ENCODE assay signal across 25 mouse cellular contexts in the genomic region with DNA sequence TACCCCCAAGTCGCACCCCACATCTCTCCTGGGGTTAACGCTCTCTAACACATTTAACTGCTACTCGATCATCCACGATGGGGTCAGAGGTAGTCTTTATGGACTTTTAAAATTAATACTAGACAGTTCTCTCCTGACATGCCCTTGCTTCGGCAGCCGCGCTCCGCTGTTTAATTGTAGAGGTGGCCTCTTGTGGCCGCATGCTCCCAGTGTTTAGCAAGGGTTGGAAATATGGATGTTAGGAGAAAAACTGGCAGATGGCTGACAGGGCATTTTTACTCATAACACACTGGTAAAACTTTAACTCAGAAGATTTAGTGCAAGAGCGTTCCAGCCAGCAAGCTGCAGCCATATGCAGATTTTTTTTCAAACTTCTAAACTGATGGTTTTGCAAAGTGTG.
DNase-seq lines count a peak whose midpoint lies in the region; ATAC-seq and TF ChIP-seq lines count a peak whose summit lies in the region.
"Had no signal": no experiment of that assay in that cellular context is flagged by ENCODE, and none has a peak within 500 bp of the region (broad histone marks: within the 10 kb centered on the region; RNA-seq: fewer than 3 reads in every experiment).

No protein-coding gene starts in this region.

- H3K9me3 ChIP-seq in hindbrain, postnatal 0 days (ENCODE audit: low read length): no peaks in the 10 kb centered on the region
- H3K9me3 ChIP-seq in hindbrain, embryonic 10.5 days: no peaks in the 10 kb centered on the region
- no peaks in the 10 kb centered on the region for H3K9me3 ChIP-seq in lung, embryonic 14.5 days (ENCODE audit: low read depth, low read length)
- H3K9me3 ChIP-seq in intestine, embryonic 16.5 days (ENCODE audit: control insufficient read depth, low read length): no peaks in the 10 kb centered on the region
- H3K9me3 ChIP-seq in stomach, embryonic 15.5 days: no peaks in the 10 kb centered on the region
- H3K9me3 ChIP-seq: embryonic facial prominence, embryonic 15.5 days; hindbrain, embryonic 13.5 days; midbrain, embryonic 10.5 days; neural tube, embryonic 12.5 days had no signal

- no peaks in the 10 kb centered on the region for H3K27me3 ChIP-seq in hindbrain, postnatal 0 days (ENCODE audit: insufficient read depth, low read length)
- H3K27me3 ChIP-seq in hindbrain, embryonic 10.5 days (ENCODE audit: insufficient read depth, poor library complexity, severe bottlenecking): no peaks in the 10 kb centered on the region
- H3K27me3 ChIP-seq in lung, embryonic 14.5 days (ENCODE audit: insufficient read depth, low read length): no peaks in the 10 kb centered on the region
- H3K27me3 ChIP-seq in intestine, embryonic 16.5 days (replicated peaks; ENCODE audit: control insufficient read depth, insufficient read depth, low read length): no peaks in the 10 kb centered on the region
- H3K27me3 ChIP-seq in stomach, embryonic 15.5 days (replicated peaks): no peaks in the 10 kb centered on the region
- H3K27me3 ChIP-seq: embryonic facial prominence, embryonic 15.5 days; hindbrain, embryonic 13.5 days; neural tube, embryonic 12.5 days had no signal

- no peak for TF ChIP-seq POLR2A in lung, adult 2 months (IDR thresholded peaks at IDR 0.05; ENCODE audit: borderline replicate concordance, extremely low read depth, low read depth, low read length)

- H3K4me3 ChIP-seq in hindbrain, postnatal 0 days (ENCODE audit: low read length): no peak overlapping the region
- no peak overlapping the region for H3K4me3 ChIP-seq in hindbrain, embryonic 10.5 days
- no peak overlapping the region for H3K4me3 ChIP-seq in lung, embryonic 14.5 days (ENCODE audit: low read depth, low read length)
- H3K4me3 ChIP-seq in lung, adult 2 months (replicated peaks; ENCODE audit: extremely low read depth, low read depth, low read length): no peak overlapping the region
- no peak overlapping the region for H3K4me3 ChIP-seq in intestine, embryonic 16.5 days (ENCODE audit: low read length)
- H3K4me3 ChIP-seq in stomach, embryonic 15.5 days (replicated peaks): no peak overlapping the region
- H3K4me3 ChIP-seq: embryonic facial prominence, embryonic 15.5 days; gastrocnemius, adult 2 months; hindbrain, embryonic 13.5 days; midbrain, embryonic 10.5 days; neural tube, embryonic 12.5 days had no signal

- peaks cover 5% of the 10 kb centered on the region; the same call in 1 of the 2 replicates for H3K4me1 ChIP-seq in hindbrain, postnatal 0 days (ENCODE audit: insufficient read depth, low read length)
- H3K4me1 ChIP-seq in hindbrain, embryonic 10.5 days (replicated peaks): 0 out of 2 replicates have a peak, but pooled peaks cover 3% of the 10 kb centered on the region
- 0 out of 2 replicates have a peak, but pooled peaks cover 5% of the 10 kb centered on the region for H3K4me1 ChIP-seq in lung, embryonic 14.5 days (ENCODE audit: insufficient read depth)
- H3K4me1 ChIP-seq in lung, adult 2 months (ENCODE audit: control insufficient read depth, insufficient read depth, low read length): no peaks in the 10 kb centered on the region
- H3K4me1 ChIP-seq in intestine, embryonic 16.5 days (ENCODE audit: control insufficient read depth, insufficient read depth, low read length): 0 out of 2 replicates have a peak, but pooled peaks cover 3% of the 10 kb centered on the region
- H3K4me1 ChIP-seq in stomach, embryonic 15.5 days: no peaks in the 10 kb centered on the region
- H3K4me1 ChIP-seq: embryonic facial prominence, embryonic 15.5 days; neural tube, embryonic 12.5 days had no signal

- intact Hi-C loops in heart, postnatal 14 days (cut with DNase I): no loop called here

- no peak overlapping the region for H3K4me2 ChIP-seq in hindbrain, postnatal 0 days (ENCODE audit: low read depth, low read length)
- H3K4me2 ChIP-seq in lung, embryonic 14.5 days: peak overlapping the region; percentile 35; the same call in 1 of the 2 replicates
- H3K4me2 ChIP-seq in intestine, embryonic 16.5 days (ENCODE audit: low read depth, low read length): peak overlapping the region; percentile 31; the same call in 1 of the 2 replicates
- peak overlapping the region; percentile 33; the same call in 1 of the 2 replicates for H3K4me2 ChIP-seq in stomach, embryonic 15.5 days
- H3K4me2 ChIP-seq: embryonic facial prominence, embryonic 15.5 days; heart, embryonic 11.5 days; hindbrain, embryonic 13.5 days; neural tube, embryonic 12.5 days had no signal

- TF ChIP-seq CTCF in hindbrain, postnatal 0 days (IDR thresholded peaks at IDR 0.05; ENCODE audit: low read depth): peak; percentile 10; the same call in 1 of the 2 replicates
- peak; percentile 32; the same call in 1 of the 2 replicates for TF ChIP-seq CTCF in lung, embryonic 14.5 days (IDR thresholded peaks at IDR 0.05; ENCODE audit: low read depth)
- TF ChIP-seq CTCF in lung, adult 2 months (IDR thresholded peaks at IDR 0.05; ENCODE audit: insufficient read depth, low read length): no peak

- no peak for ATAC-seq in hindbrain, postnatal 0 days
- ATAC-seq in lung, embryonic 14.5 days (ENCODE audit: insufficient read depth): no peak; the same call in 1 of the 2 replicates
- ATAC-seq in intestine, embryonic 16.5 days: peak; percentile 74
- ATAC-seq in stomach, embryonic 15.5 days (ENCODE audit: insufficient read depth, low FRiP score, low read depth): no peak
- ATAC-seq: activated CD4-positive, CD25-positive, alpha-beta regulatory T cell, adult 4 months; CD4-positive, CD25-positive, alpha-beta regulatory T cell, adult 4 months had no signal

- DNase-seq in hindbrain, postnatal 0 days (ENCODE audit: low spot score): no peak
- DNase-seq in hindbrain, embryonic 10.5 days (ENCODE audit: low spot score): no peak
- DNase-seq in lung, embryonic 14.5 days: peak; percentile 76
- no peak for DNase-seq in lung, adult 2 months
- no peak for DNase-seq in cerebellum, postnatal 36 days
- no peak for DNase-seq in heart, postnatal 14 days
- DNase-seq: adrenal gland, postnatal 10 days; cerebellum, postnatal 10 days; embryo, embryonic 11 days; gastrocnemius, adult 2 months; heart, postnatal 10 days; left cerebral cortex, postnatal 4 days; thymus, adult 18-20 months; thymus, postnatal 4 days had no signal

- H3K9ac ChIP-seq in hindbrain, postnatal 0 days (replicated peaks; ENCODE audit: low read length): no peak overlapping the region
- no peak overlapping the region for H3K9ac ChIP-seq in lung, embryonic 14.5 days
- no peak overlapping the region for H3K9ac ChIP-seq in intestine, embryonic 16.5 days (ENCODE audit: low read depth, low read length)
- no peak overlapping the region for H3K9ac ChIP-seq in stomach, embryonic 15.5 days
- H3K9ac ChIP-seq: embryonic facial prominence, embryonic 15.5 days; hindbrain, embryonic 13.5 days; liver, embryonic 14.5 days; neural tube, embryonic 12.5 days had no signal

- 58% methylated on average over 10 of the region's 10 CpGs for WGBS in hindbrain, postnatal 0 days
- WGBS in hindbrain, embryonic 10.5 days: 88% methylated on average over 10 of the region's 10 CpGs
- WGBS in lung, embryonic 14.5 days: 35% methylated on average over 10 of the region's 10 CpGs
- WGBS in lung, adult 2 months: 71% methylated on average over 10 of the region's 10 CpGs
- WGBS in intestine, embryonic 16.5 days: 22% methylated on average over 10 of the region's 10 CpGs
- 32% methylated on average over 10 of the region's 10 CpGs for WGBS in stomach, embryonic 15.5 days

- no peak overlapping the region for H3K27ac ChIP-seq in hindbrain, postnatal 0 days
- no peak overlapping the region for H3K27ac ChIP-seq in hindbrain, embryonic 10.5 days
- no peak overlapping the region for H3K27ac ChIP-seq in lung, embryonic 14.5 days (ENCODE audit: low read depth)
- no peak overlapping the region for H3K27ac ChIP-seq in intestine, embryonic 16.5 days (ENCODE audit: low read length)
- no peak overlapping the region for H3K27ac ChIP-seq in stomach, embryonic 15.5 days
- H3K27ac ChIP-seq: embryonic facial prominence, embryonic 15.5 days; gastrocnemius, adult 2 months; hindbrain, embryonic 13.5 days; liver, embryonic 14.5 days; macrophage; midbrain, embryonic 10.5 days; neural tube, embryonic 12.5 days had no signal

- no peaks in the 10 kb centered on the region for H3K36me3 ChIP-seq in hindbrain, postnatal 0 days (ENCODE audit: insufficient read depth, low read length)
- H3K36me3 ChIP-seq in hindbrain, embryonic 10.5 days: no peaks in the 10 kb centered on the region
- H3K36me3 ChIP-seq in lung, embryonic 14.5 days (ENCODE audit: insufficient read depth): no peaks in the 10 kb centered on the region
- no peaks in the 10 kb centered on the region for H3K36me3 ChIP-seq in intestine, embryonic 16.5 days (ENCODE audit: control insufficient read depth, insufficient read depth, low read length)
- H3K36me3 ChIP-seq in stomach, embryonic 15.5 days: no peaks in the 10 kb centered on the region
- H3K36me3 ChIP-seq: embryonic facial prominence, embryonic 15.5 days; hindbrain, embryonic 13.5 days; midbrain, embryonic 10.5 days; neural tube, embryonic 12.5 days had no signal
